Mouse (Mus musculus) limb, embryonic 14.5 days (tissue): ENCODE results near the gene Hist1h2bh. TPM values are rescaled to one million over a fixed set of nuclear protein-coding genes. Genes with fewer than 3 reads are reported as not detected.
"Not testable (repeated sequence)": the region's sequence is repeated elsewhere in the genome, so short reads cannot be mapped to it uniquely, and the experiment has no call there.

ENCODE experiments used
- ATAC-seq: fragments of 200-750 bp; cut with Nextera tagmentation; 2 replicates; pipeline ENCODE4 v1.8.0; 2017; ENCODE audit warnings: low read depth, moderate number of reproducible peaks, moderate TSS enrichment; ENCODE audit not compliant: low FRiP score
- DNase-seq: peaks from one replicate; pipeline ENCODE4 v3.0.0-alpha.2; 2015; ENCODE audit warnings: low spot score
- H3K27ac ChIP-seq: fragments of 300-500 bp; sonication (generic); replicated peaks from 2 replicates; pipeline ENCODE4 v1.5.1; 2014; ENCODE audit warnings: low read depth, mild to moderate bottlenecking, low read length, moderate library complexity, mixed read lengths
- H3K27me3 ChIP-seq: fragments of 300-500 bp; sonication (generic); 2 replicates; pipeline ENCODE4 v1.6.1; 2014; ENCODE audit warnings: low read length, mixed read lengths; ENCODE audit not compliant: control insufficient read depth, insufficient read depth
- H3K36me3 ChIP-seq: fragments of 300-500 bp; sonication (generic); 2 replicates; pipeline ENCODE4 v1.6.1; 2014; ENCODE audit warnings: mild to moderate bottlenecking, low read length, moderate library complexity, mixed read lengths; ENCODE audit not compliant: control insufficient read depth, insufficient read depth
- H3K4me1 ChIP-seq: fragments of 300-500 bp; sonication (generic); 2 replicates; pipeline ENCODE4 v1.6.1; 2014; ENCODE audit warnings: antibody characterized with exemption, low read length, mixed read lengths; ENCODE audit not compliant: control insufficient read depth, insufficient read depth
- H3K4me2 ChIP-seq: fragments of 300-500 bp; sonication (generic); replicated peaks from 2 replicates; pipeline ENCODE4 v1.6.1; 2014; ENCODE audit warnings: low read depth, mild to moderate bottlenecking, low read length, moderate library complexity; ENCODE audit not compliant: severe bottlenecking
- H3K4me3 ChIP-seq: fragments of 300-500 bp; sonication (generic); replicated peaks from 2 replicates; pipeline ENCODE4 v1.5.1; 2014; ENCODE audit warnings: low read length
- H3K9ac ChIP-seq: fragments of 300-500 bp; sonication (generic); 2 replicates; pipeline ENCODE4 v1.6.1; 2014; ENCODE audit warnings: mild to moderate bottlenecking, low read depth, low read length, moderate library complexity; ENCODE audit not compliant: severe bottlenecking
- H3K9me3 ChIP-seq: fragments of 300-500 bp; sonication (generic); 2 replicates; pipeline ENCODE4 v1.6.1; 2016; ENCODE audit warnings: low read length; ENCODE audit not compliant: control insufficient read depth
- POLR2A ChIP-seq: fragments of 200-500 bp; IDR thresholded peaks from 2 replicates; pipeline ENCODE4 v1.8.0; 2012; ENCODE audit warnings: inconsistent platforms, mild to moderate bottlenecking, moderate library complexity, borderline replicate concordance; ENCODE audit not compliant: insufficient read depth, insufficient read length; ENCODE audit errors: extremely low read depth
- WGBS: fragments of 180-500 bp; shearing (Covaris S2); extraction: QIAGEN DNeasy Blood & Tissue Kit; methylation state at CpG from one replicate; pipeline ENCODE4 v1.1.7; 2014; 5-methylcytosine and 5-hydroxymethylcytosine counted together
- polyA plus RNA-seq, 2 experiments: library from polyadenylated mRNA; depleted of rRNA in 1 of 2; stranded (reverse) in 1 of 2; unstranded in 1 of 2; fragments of >200 nt; fragmentation: Nextera tagmentation in 1 of 2; extraction: Ambion mirVana in 1 of 2; gene quantifications; 2 replicates each; pipeline versions ENCODE4 v1.2.1 to v1.2.3; 2012 to 2014

Hist1h2bh gene
- polyA plus RNA-seq, 2 experiments = 0.48 to 5.2 TPM

DNA sequence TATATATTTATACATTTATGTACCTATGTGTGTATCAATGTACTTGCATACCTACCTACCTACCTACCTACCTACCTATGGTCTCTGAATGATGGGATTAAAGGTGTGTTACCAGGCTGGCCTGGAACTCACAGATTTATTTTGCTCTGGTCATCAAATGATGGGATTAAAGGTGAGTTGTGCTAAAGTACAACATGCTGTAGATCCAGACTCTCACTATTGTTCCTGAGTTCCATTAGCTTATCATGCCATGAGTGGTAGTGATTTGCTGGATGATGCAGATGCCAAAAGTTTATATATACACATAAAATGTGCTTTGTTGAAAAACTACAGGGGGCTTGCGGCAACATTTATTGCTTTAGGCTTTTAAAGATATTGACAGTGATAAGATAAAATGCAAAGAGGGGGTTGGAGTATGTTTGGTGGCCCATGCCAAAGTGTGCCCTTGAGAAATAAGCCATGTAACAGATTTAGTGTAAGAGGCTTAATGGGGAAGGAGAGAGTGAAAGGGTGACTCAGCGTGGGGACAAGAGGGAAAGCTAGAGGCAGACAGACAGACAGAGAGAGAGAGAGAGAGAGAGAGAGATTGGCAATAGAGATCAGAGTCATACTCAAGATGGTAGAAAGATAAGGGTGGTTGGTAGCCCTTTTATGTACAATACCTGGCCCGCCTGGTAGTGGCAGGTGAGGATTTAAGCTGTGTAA lies 6.0 kb downstream of the Hist1h2bh start:
- ATAC-seq (no peak), DNase-seq (no peak)
- TF ChIP-seq POLR2A = no peak
- no peaks in the 10 kb centered on the region for H3K9me3 ChIP-seq
- H3K36me3 ChIP-seq = no peaks in the 10 kb centered on the region
- no peak overlapping the region for H3K27ac ChIP-seq
- H3K9ac ChIP-seq = no peak overlapping the region
- H3K4me1 ChIP-seq = peaks cover 22% of the 10 kb centered on the region
- H3K4me2 ChIP-seq = peak overlapping the region; percentile 49
- WGBS = 65% methylated on average over 3 of the region's 3 CpGs
- no peaks in the 10 kb centered on the region for H3K27me3 ChIP-seq
- peak overlapping the region; percentile 55; the same call in 1 of the 2 replicates for H3K4me3 ChIP-seq

DNA sequence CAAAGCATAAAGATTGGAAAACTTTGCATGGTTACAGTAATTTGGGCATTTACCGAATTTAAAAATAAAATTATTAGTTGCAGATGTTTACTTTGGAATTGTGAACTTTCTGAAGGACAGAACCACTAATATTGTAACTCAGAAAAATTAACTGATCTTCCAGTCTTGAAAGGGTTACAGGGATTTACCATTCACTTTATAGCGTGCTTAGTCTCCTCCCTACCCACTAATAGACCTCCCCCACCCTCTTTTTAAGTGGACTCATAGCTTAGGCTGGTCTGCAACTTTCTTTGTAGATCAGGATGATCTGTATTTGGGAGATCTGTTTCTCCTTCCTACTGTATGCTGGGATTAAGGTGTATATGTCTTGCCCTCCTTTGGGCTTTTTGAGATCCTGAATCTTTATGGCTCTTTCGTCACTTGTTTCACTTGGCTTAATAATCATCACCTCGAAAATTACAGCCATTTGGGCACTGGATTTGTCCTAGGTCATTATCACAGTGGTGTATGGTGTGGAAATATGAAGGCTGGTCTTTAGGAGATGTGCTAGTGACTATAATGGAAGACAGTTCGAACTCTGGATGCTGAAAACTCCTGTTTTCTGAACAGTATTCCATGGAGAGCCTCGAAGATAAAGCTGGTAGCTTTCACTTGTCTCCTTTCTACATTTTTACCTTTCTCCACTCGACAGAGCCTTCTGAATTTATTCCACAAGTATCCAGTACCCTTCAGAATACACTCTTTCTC lies 6.9 kb downstream of the Hist1h2bh start:
- DNase-seq = no peak
- TF ChIP-seq POLR2A = 0 out of 2 replicates have a peak, but pooled peaks have one; percentile 25

DNA sequence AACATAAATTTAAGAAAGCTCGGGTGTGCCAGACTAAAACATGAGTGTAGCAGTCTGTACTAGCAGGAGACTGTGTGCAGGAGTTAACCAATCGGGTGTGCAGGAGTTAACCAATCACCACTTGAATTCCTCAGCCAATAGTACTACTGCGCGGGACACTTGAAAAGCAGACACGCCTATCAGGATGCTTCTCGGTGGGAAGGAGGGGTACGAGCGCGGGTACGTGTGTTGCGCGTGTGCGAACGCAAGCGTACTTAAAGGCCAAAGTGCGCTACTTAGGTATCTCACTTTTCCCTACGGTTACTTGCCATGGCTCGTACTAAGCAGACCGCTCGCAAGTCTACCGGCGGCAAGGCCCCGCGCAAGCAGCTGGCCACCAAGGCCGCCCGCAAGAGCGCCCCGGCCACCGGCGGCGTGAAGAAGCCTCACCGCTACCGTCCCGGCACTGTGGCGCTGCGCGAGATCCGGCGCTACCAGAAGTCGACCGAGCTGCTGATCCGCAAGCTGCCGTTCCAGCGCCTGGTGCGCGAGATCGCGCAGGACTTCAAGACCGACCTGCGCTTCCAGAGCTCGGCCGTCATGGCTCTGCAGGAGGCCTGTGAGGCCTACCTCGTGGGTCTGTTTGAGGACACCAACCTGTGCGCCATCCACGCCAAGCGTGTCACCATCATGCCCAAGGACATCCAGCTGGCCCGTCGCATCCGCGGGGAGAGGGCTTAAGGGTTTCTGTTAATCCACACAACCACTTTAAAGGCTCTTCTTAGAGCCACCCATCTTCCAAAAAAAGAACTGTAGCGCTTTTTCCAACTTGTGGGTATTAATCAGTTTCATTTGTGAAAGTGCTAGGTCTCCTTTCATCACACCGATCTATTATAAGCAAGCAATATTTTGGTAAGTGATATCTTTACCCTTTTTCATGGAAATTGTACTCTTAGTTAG lies 7.8 kb downstream of the Hist1h2bh start, which contains the start of gene Hist1h3g:
Gene Hist1h3g, plus strand, starts transcription at position 286 of the 939 bp plus-strand sequence.
- DNase-seq (peak; percentile 98), ATAC-seq (peak; percentile 88)
- Histone ChIP-seq H3K9ac (peak within 1 kb of the TSS; percentile 76), H3K4me1 (peaks cover 23% of the 10 kb centered on the region), H3K4me2 (peak within 1 kb of the TSS; percentile 49), H3K27ac (peak within 1 kb of the TSS; percentile 92), H3K4me3 (peak within 1 kb of the TSS; percentile 55)
- peak; percentile 73; the same call in 1 of the 2 replicates for TF ChIP-seq POLR2A
- not testable (repeated sequence) for H3K9me3 ChIP-seq, H3K27me3 ChIP-seq, H3K36me3 ChIP-seq
- WGBS = under 1% methylated on average over 26 of the region's 62 CpGs

More for the DNA sequence above, 6.9 kb downstream of the Hist1h2bh start:
- ATAC-seq = no peak
- Histone ChIP-seq H3K9ac (peak overlapping the region; percentile 61), H3K36me3 (no peaks in the 10 kb centered on the region), H3K27me3 (no peaks in the 10 kb centered on the region), H3K9me3 (no peaks in the 10 kb centered on the region), H3K27ac (peak overlapping the region; percentile 82), H3K4me2 (peak overlapping the region; percentile 49), H3K4me3 (peak overlapping the region; percentile 55), H3K4me1 (peaks cover 23% of the 10 kb centered on the region)
- 17% methylated on average over 7 of the region's 7 CpGs for WGBS

DNA sequence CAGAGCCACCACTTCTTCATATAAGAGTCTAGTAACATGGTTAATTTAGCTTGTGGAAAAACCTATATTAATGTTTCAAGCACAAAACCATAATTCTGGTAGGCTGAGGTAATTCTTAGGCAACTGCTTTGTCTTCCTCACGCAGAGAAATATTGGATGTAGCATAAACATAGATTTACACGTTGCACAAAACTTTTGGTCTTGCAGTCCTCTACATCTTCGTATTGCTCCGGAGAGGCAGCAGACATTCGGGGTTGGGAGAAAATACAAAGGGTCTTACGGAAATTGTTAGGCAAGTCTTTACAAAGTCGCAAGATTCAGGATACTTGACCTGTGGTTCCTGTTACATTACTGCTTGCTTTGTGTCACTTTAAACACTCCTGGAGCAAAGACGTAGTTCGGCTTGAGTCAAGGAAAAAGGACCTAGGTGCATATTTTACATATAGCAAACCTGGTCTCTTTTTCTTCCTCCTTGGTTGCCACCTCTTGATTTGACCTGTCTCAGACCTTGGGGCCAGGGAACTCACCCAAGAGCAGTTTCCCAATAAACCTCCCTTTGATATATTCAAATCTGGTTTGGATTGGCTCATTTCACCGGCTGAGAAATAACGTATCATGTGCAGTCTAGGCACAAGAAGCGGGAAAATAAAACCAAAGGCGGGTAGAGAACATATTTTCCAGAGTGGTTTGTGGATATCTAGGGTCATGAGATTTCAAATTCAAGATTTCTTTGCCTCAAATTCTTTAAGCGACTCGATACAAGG lies 8.6 kb downstream of the Hist1h2bh start:
- TF ChIP-seq POLR2A = 0 out of 2 replicates have a peak, but pooled peaks have one; percentile 29
- 0 out of 2 replicates have a peak, but pooled peaks have one; percentile 5 for ATAC-seq
- Histone ChIP-seq H3K9ac (peak overlapping the region; percentile 76), H3K36me3 (no peaks in the 10 kb centered on the region), H3K27ac (peak overlapping the region; percentile 92), H3K4me3 (peak overlapping the region; percentile 55), H3K9me3 (no peaks in the 10 kb centered on the region), H3K4me2 (peak overlapping the region; percentile 49), H3K27me3 (no peaks in the 10 kb centered on the region), H3K4me1 (peaks cover 23% of the 10 kb centered on the region)
- DNase-seq = no peak
- 1% methylated on average over 15 of the region's 15 CpGs for WGBS
